Mouse (Mus musculus): ENCODE measurements around the gene Gm10718.
"Not testable (repeated sequence)": the region's sequence is repeated elsewhere in the genome, so short reads cannot be mapped to it uniquely, and the experiment has no call there.

Gene Gm10718

GRCm38 (mm10) chr9:3024912-3025467 lies 1.6 kb downstream of the Gm10718 start, which contains the start of gene Gm10717:
Gene Gm10717 (plus strand): TSS chr9:3025417.
- not testable (repeated sequence) for DNase-seq (ENCODE audit: low read depth, low spot score)

GRCm38 (mm10) chr9:3025653-3026052 lies 2.3 kb downstream of the Gm10718 start:
- DNase-seq (ENCODE audit: low read depth, low spot score): not testable (repeated sequence)

- DNase-seq (ENCODE audit: low read depth, low spot score): not testable (repeated sequence)
These were observed 2.8 kb downstream of the Gm10718 start for GRCm38 (mm10) chr9:3026136-3026535.

GRCm38 (mm10) chr9:3026741-3027140 lies 3.4 kb downstream of the Gm10718 start:
- DNase-seq (ENCODE audit: low read depth, low spot score): not testable (repeated sequence)

GRCm38 (mm10) chr9:3027200-3027599 lies 3.9 kb downstream of the Gm10718 start:
- peak; percentile 47 for DNase-seq (ENCODE audit: low read depth, low spot score)

GRCm38 (mm10) chr9:3029276-3030000 lies 6.1 kb downstream of the Gm10718 start:
- not testable (repeated sequence) for DNase-seq (ENCODE audit: low read depth, low spot score)

- peak; percentile 80 for DNase-seq (ENCODE audit: low read depth, low spot score)
These were observed 7.5 kb downstream of the Gm10718 start for GRCm38 (mm10) chr9:3030677-3031318.

GRCm38 (mm10) chr9:3034299-3034698 lies 11.0 kb downstream of the Gm10718 start, which contains the start of gene Gm17535:
Gene Gm17535 (plus strand): TSS chr9:3034599.
- not testable (repeated sequence) for DNase-seq (ENCODE audit: low read depth, low spot score)

- DNase-seq (ENCODE audit: low read depth, low spot score): not testable (repeated sequence)
These were observed 13.2 kb downstream of the Gm10718 start, which contains the start of gene Gm10715 for GRCm38 (mm10) chr9:3036577-3036976. Gene Gm10715 (plus strand): TSS chr9:3036877.

GRCm38 (mm10) chr9:3038161-3038560 lies 14.8 kb downstream of the Gm10718 start:
- peak; percentile 12 for DNase-seq (ENCODE audit: low read depth, low spot score)
